Mouse (Mus musculus) myocyte (in vitro differentiated cells): ENCODE data around the gene Calhm1. TPM values are rescaled to one million over a fixed set of nuclear protein-coding genes. Genes with fewer than 3 reads are reported as not detected.
"Not testable (repeated sequence)": the region's sequence is repeated elsewhere in the genome, so short reads cannot be mapped to it uniquely, and the experiment has no call there.

Experiments used
- H3K27me3 ChIP-seq: one replicate; pipeline ENCODE4 v1.6.1; 2011; ENCODE audit not compliant: control insufficient read depth, insufficient read depth, insufficient read length
- H3K36me3 ChIP-seq: one replicate; pipeline ENCODE4 v1.6.1; 2011; ENCODE audit not compliant: control insufficient read depth, insufficient read depth
- H3K4me2 ChIP-seq: one replicate; pipeline ENCODE4 v1.6.1; 2011; ENCODE audit warnings: low read depth, control low read depth
- H3K4me3 ChIP-seq: one replicate; pipeline ENCODE4 v1.5.1; 2011; ENCODE audit warnings: mild to moderate bottlenecking, control low read depth, moderate library complexity
- H3K79me2 ChIP-seq: one replicate; pipeline ENCODE4 v1.6.1; 2011; ENCODE audit not compliant: control insufficient read depth, insufficient read depth
- H3ac ChIP-seq: one replicate; pipeline ENCODE4 v1.6.1; 2011; ENCODE audit not compliant: control insufficient read depth, insufficient read length
- CEBPB ChIP-seq: IDR thresholded peaks from 2 replicates; pipeline ENCODE4 v1.6.1; 2011; ENCODE audit warnings: mild to moderate bottlenecking, moderate library complexity; ENCODE audit not compliant: poor library complexity, insufficient read depth, severe bottlenecking
- E2F4 ChIP-seq: IDR thresholded peaks from one replicate; pipeline ENCODE4 v1.6.1; 2011; ENCODE audit warnings: mild to moderate bottlenecking, control low read depth, moderate library complexity; ENCODE audit not compliant: insufficient read depth
- MAX ChIP-seq: IDR thresholded peaks from one replicate; pipeline ENCODE4 v1.6.1; 2011; ENCODE audit warnings: low read depth, mild to moderate bottlenecking, control low read depth
- MYOD1 ChIP-seq, 3 experiments: IDR thresholded peaks; one replicate each; pipeline ENCODE4 v1.6.1; 2011; ENCODE audit warnings: control low read depth in 2 of 3, low read depth in 2 of 3, mild to moderate bottlenecking in 2 of 3, moderate library complexity in 1 of 3; ENCODE audit not compliant: insufficient read length in 2 of 3, control insufficient read depth in 1 of 3
- MYOG ChIP-seq, 3 experiments: IDR thresholded peaks; one replicate each; pipeline ENCODE4 v1.6.1; 2011; ENCODE audit warnings: control low read depth in 2 of 3, low read depth in 2 of 3, mild to moderate bottlenecking in 2 of 3; ENCODE audit not compliant: insufficient read length in 2 of 3, control insufficient read depth in 1 of 3, insufficient read depth in 1 of 3
- POLR2A ChIP-seq: IDR thresholded peaks from one replicate; pipeline ENCODE4 v1.6.1; 2011; ENCODE audit warnings: low read depth, mild to moderate bottlenecking, control low read depth, moderate library complexity; ENCODE audit not compliant: insufficient read length
- POLR2AphosphoS2 ChIP-seq: IDR thresholded peaks from one replicate; pipeline ENCODE4 v1.6.1; 2011; ENCODE audit warnings: low read depth, control low read depth; ENCODE audit not compliant: insufficient read length
- REST ChIP-seq: IDR thresholded peaks from one replicate; pipeline ENCODE4 v1.6.1; 2011; ENCODE audit warnings: mild to moderate bottlenecking, control low read depth, moderate library complexity; ENCODE audit not compliant: insufficient read depth, insufficient read length
- SRF ChIP-seq: IDR thresholded peaks from one replicate; pipeline ENCODE4 v1.6.1; 2011; ENCODE audit warnings: low read depth; ENCODE audit not compliant: control insufficient read depth, insufficient read length
- TCF12 ChIP-seq: IDR thresholded peaks from one replicate; pipeline ENCODE4 v1.6.1; 2011; ENCODE audit warnings: mild to moderate bottlenecking, control low read depth; ENCODE audit not compliant: poor library complexity, insufficient read depth, severe bottlenecking
- TCF3 ChIP-seq: IDR thresholded peaks from one replicate; pipeline ENCODE4 v1.6.1; 2011; ENCODE audit warnings: low read depth, control low read depth; ENCODE audit not compliant: insufficient read length
- USF1 ChIP-seq: IDR thresholded peaks from one replicate; pipeline ENCODE4 v1.6.1; 2011; ENCODE audit warnings: low read depth, mild to moderate bottlenecking, control low read depth, moderate library complexity
- polyA plus RNA-seq: library from polyadenylated mRNA; unstranded; fragments of >200 nt; fragmentation: generic; extraction: Trizol; gene quantifications from one replicate; pipeline ENCODE4 v1.2.1, GENCODE M21; 2012; ENCODE audit warnings: missing spikeins

Calhm1 gene
- polyA plus RNA-seq, 1 experiment: not detected

DNA sequence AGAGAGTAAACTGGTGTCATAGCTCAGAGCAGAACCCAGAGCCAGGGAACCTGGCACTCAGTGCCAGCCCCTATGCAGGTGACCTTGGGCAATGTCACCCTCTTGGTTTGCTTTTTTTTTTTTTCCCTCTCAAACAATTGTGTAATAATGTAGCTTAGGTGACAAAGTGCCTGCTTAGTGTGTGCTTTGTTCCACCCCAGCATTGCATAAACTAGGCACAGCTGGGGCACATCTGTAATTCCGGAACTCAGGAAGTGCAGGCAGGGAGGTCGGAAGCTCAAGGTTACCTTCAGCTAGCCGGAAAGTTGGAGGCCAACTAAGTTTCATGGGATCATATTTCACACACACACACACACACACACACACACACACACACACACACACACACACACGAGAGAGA lies 5.8 kb upstream of the Calhm1 start:
- H3K36me3 ChIP-seq: no peaks in the 10 kb centered on the region
- no peak overlapping the region for H3K4me3 ChIP-seq
- H3K79me2 ChIP-seq: no peaks in the 10 kb centered on the region
- no peak overlapping the region for H3K4me2 ChIP-seq
- H3K27me3 ChIP-seq: no peaks in the 10 kb centered on the region
- TF ChIP-seq REST (no peak), MYOG (IDR thresholded peaks at IDR 0.05; ENCODE audit: control insufficient read depth in 1 of 3, insufficient read depth in 1 of 3, insufficient read length in 2 of 3, low read depth in 2 of 3) (no peak), POLR2A (no peak), SRF (no peak), MAX (no peak), MYOD1 (IDR thresholded peaks at IDR 0.05; ENCODE audit: control insufficient read depth in 1 of 3, insufficient read length in 2 of 3, low read depth in 2 of 3) (no peak), CEBPB (no peak), E2F4 (no peak), USF1 (no peak)
- H3ac ChIP-seq: no peak overlapping the region

GRCm38 (mm10) chr19:47148267-47148847 lies 4.3 kb upstream of the Calhm1 start:
- Histone ChIP-seq H3K27me3 (no peaks in the 10 kb centered on the region), H3K36me3 (no peaks in the 10 kb centered on the region), H3ac (no peak overlapping the region), H3K4me2 (peak overlapping the region; percentile 6), H3K4me3 (no peak overlapping the region), H3K79me2 (no peaks in the 10 kb centered on the region)
- TF ChIP-seq TCF12 (no peak), REST (no peak)

- peak overlapping the region; percentile 27 for H3K4me2 ChIP-seq
- no peak overlapping the region for H3ac ChIP-seq
- H3K4me3 ChIP-seq: no peak overlapping the region
- no peaks in the 10 kb centered on the region for H3K27me3 ChIP-seq
- no peaks in the 10 kb centered on the region for H3K79me2 ChIP-seq
- H3K36me3 ChIP-seq: no peaks in the 10 kb centered on the region
- TF ChIP-seq TCF12 (no peak), USF1 (no peak), REST (no peak)
These were observed 1.6 kb downstream of the Calhm1 start for GRCm38 (mm10) chr19:47142438-47142837.

- not testable (repeated sequence) for H3K4me3 ChIP-seq, H3K27me3 ChIP-seq, H3ac ChIP-seq, H3K79me2 ChIP-seq, H3K36me3 ChIP-seq, H3K4me2 ChIP-seq
These were observed 4.4 kb downstream of the Calhm1 start for GRCm38 (mm10) chr19:47139611-47140010.

- peak within 1 kb of the TSS; percentile 40 for H3K4me2 ChIP-seq
- no peaks in the 10 kb centered on the region for H3K79me2 ChIP-seq
- H3ac ChIP-seq: no peak within 1 kb of the TSS
- no peaks in the 10 kb centered on the region for H3K27me3 ChIP-seq
- H3K4me3 ChIP-seq: peak within 1 kb of the TSS; percentile 22
- TF ChIP-seq TCF3: no peak
- no peak for TF ChIP-seq CEBPB
- no peak for TF ChIP-seq POLR2AphosphoS2
- no peak for TF ChIP-seq MAX
- TF ChIP-seq USF1: no peak
- no peak for TF ChIP-seq SRF
- TF ChIP-seq E2F4: no peak
- TF ChIP-seq TCF12: no peak
- TF ChIP-seq MYOD1 (IDR thresholded peaks at IDR 0.05; ENCODE audit: control insufficient read depth in 1 of 3, insufficient read length in 2 of 3, low read depth in 2 of 3): no peak
- no peak for TF ChIP-seq POLR2A
- TF ChIP-seq MYOG (IDR thresholded peaks at IDR 0.05; ENCODE audit: control insufficient read depth in 1 of 3, insufficient read depth in 1 of 3, insufficient read length in 2 of 3, low read depth in 2 of 3): no peak
- no peak for TF ChIP-seq REST
- no peaks in the 10 kb centered on the region for H3K36me3 ChIP-seq
These were observed 6.2 kb downstream of the Calhm1 start, which contains the start of gene Calhm2 for GRCm38 (mm10) chr19:47137771-47138421. TSS of gene Calhm2 (minus strand) at chr19:47138294.

GRCm38 (mm10) chr19:47137051-47137581 lies 6.9 kb downstream of the Calhm1 start:
- no peak for TF ChIP-seq CEBPB
- TF ChIP-seq TCF3: no peak
- no peak for TF ChIP-seq POLR2AphosphoS2
- TF ChIP-seq REST: no peak
- no peak for TF ChIP-seq MYOD1 (IDR thresholded peaks at IDR 0.05; ENCODE audit: control insufficient read depth in 1 of 3, insufficient read length in 2 of 3, low read depth in 2 of 3)
- Histone ChIP-seq H3K27me3 (no peaks in the 10 kb centered on the region), H3K4me2 (peak overlapping the region; percentile 39), H3K36me3 (no peaks in the 10 kb centered on the region), H3ac (no peak overlapping the region), H3K79me2 (no peaks in the 10 kb centered on the region), H3K4me3 (peak overlapping the region; percentile 22)
